Comparison of ENCODE assay signal across 23 mouse cellular contexts in the genomic region with DNA sequence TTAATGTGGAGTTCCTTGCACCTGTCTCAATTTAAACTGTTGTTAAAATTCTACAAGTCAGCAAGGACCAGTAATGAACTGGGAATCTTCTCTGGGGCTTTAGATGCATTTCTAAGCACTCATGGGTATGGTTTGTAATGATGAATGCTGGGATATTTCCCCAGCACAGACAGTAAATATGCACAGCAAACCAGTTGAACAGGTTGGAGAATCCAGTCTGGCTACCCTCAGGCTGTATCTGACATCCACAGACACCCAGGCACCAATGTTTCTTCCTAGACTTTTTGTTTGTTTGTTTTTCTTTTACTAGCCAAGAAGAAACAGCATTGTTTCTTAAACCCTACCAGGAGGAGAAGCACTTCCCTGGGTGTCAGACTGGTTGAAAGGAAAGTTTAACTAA.
DNase-seq lines count a peak whose midpoint lies in the region; ATAC-seq and TF ChIP-seq lines count a peak whose summit lies in the region.
"Had no signal": no experiment of that assay in that cellular context is flagged by ENCODE, and none has a peak within 500 bp of the region (broad histone marks: within the 10 kb centered on the region; RNA-seq: fewer than 3 reads in every experiment).

No protein-coding gene starts in this region.

- DNase-seq in kidney, adult 2 months = peak; percentile 0
- no peak for DNase-seq in kidney, postnatal 10 days
- DNase-seq in lung, postnatal 36 days = peak; percentile 20
- no peak for DNase-seq in lung, postnatal 4 days
- peak; percentile 61 for DNase-seq in fat pad, adult 2 months (ENCODE audit: extremely low read depth, low read depth, low spot score)
- no peak for DNase-seq in spleen, postnatal 4 days (ENCODE audit: low spot score in 2 of 2)
- DNase-seq: adrenal gland, postnatal 25 days; cerebellum, adult 9-10 months; gastrocnemius, adult 2 months; heart, postnatal 4 days; kidney, postnatal 25 days; layer of hippocampus, postnatal 36 days; thymus, postnatal 14 days had no signal

- H3K27ac ChIP-seq in kidney, adult 2 months (ENCODE audit: insufficient read depth, low read depth, low read length) = no peak overlapping the region
- peak overlapping the region; percentile 46; the same call in 1 of the 2 replicates for H3K27ac ChIP-seq in stomach, embryonic 16.5 days (ENCODE audit: low read length)
- H3K27ac ChIP-seq: forebrain, embryonic 13.5 days; gastrocnemius, adult 2 months; heart, embryonic 15.5 days; hindbrain, embryonic 15.5 days; limb, embryonic 12.5 days; liver, embryonic 12.5 days had no signal

- no peaks in the 10 kb centered on the region for H3K9me3 ChIP-seq in stomach, embryonic 16.5 days (replicated peaks; ENCODE audit: control insufficient read depth, low read length)
- H3K9me3 ChIP-seq: embryonic facial prominence, embryonic 12.5 days; forebrain, embryonic 13.5 days; heart, embryonic 15.5 days; hindbrain, embryonic 15.5 days; limb, embryonic 12.5 days; liver, embryonic 12.5 days had no signal

- H3K36me3 ChIP-seq in kidney, adult 2 months (ENCODE audit: control insufficient read depth, insufficient read depth, low read length) = no peaks in the 10 kb centered on the region
- H3K36me3 ChIP-seq in stomach, embryonic 16.5 days (ENCODE audit: control insufficient read depth, insufficient read depth, low read length) = no peaks in the 10 kb centered on the region
- H3K36me3 ChIP-seq: embryonic facial prominence, embryonic 12.5 days; heart, embryonic 15.5 days; hindbrain, embryonic 15.5 days; limb, embryonic 12.5 days; liver, embryonic 12.5 days had no signal

- ATAC-seq in stomach, embryonic 16.5 days (ENCODE audit: insufficient read depth, low FRiP score) = no peak
- ATAC-seq: forebrain, embryonic 13.5 days; intestine, postnatal 0 days; liver, embryonic 12.5 days had no signal

- H3K4me2 ChIP-seq in stomach, embryonic 16.5 days (ENCODE audit: low read depth, low read length) = no peak overlapping the region
- H3K4me2 ChIP-seq: embryonic facial prominence, embryonic 12.5 days; forebrain, embryonic 13.5 days; heart, embryonic 15.5 days; hindbrain, embryonic 15.5 days; limb, embryonic 12.5 days; liver, embryonic 12.5 days; midbrain, embryonic 11.5 days had no signal

- no peak overlapping the region for H3K9ac ChIP-seq in stomach, embryonic 16.5 days (ENCODE audit: low read length)
- H3K9ac ChIP-seq: embryonic facial prominence, embryonic 12.5 days; forebrain, embryonic 13.5 days; heart, embryonic 15.5 days; hindbrain, embryonic 15.5 days; limb, embryonic 12.5 days; liver, embryonic 12.5 days had no signal

- H3K4me3 ChIP-seq in kidney, adult 2 months (ENCODE audit: insufficient read depth, low read depth, low read length) = no peak overlapping the region
- no peak overlapping the region for H3K4me3 ChIP-seq in stomach, embryonic 16.5 days (replicated peaks; ENCODE audit: low read length)
- H3K4me3 ChIP-seq: embryonic facial prominence, embryonic 12.5 days; erythroblast, embryonic 14.5 days; forebrain, embryonic 13.5 days; gastrocnemius, adult 2 months; heart, embryonic 15.5 days; hindbrain, embryonic 15.5 days; limb, embryonic 12.5 days; liver, embryonic 12.5 days had no signal

- no peak for TF ChIP-seq POLR2A in kidney, adult 2 months (IDR thresholded peaks at IDR 0.05; ENCODE audit: low read depth, low read length)

- TF ChIP-seq CTCF in kidney, adult 2 months (conservative IDR thresholded peaks at IDR 0.05; ENCODE audit: insufficient read depth, insufficient read length, low read depth, low read length) = no peak

- H3K4me1 ChIP-seq in kidney, adult 2 months (ENCODE audit: control insufficient read depth, insufficient read depth, low read length) = no peaks in the 10 kb centered on the region
- peaks cover 3% of the 10 kb centered on the region; the same call in 1 of the 2 replicates for H3K4me1 ChIP-seq in stomach, embryonic 16.5 days (ENCODE audit: control insufficient read depth, insufficient read depth, low read length)
- H3K4me1 ChIP-seq: forebrain, embryonic 13.5 days; hindbrain, embryonic 15.5 days; liver, embryonic 12.5 days had no signal

- H3K27me3 ChIP-seq in kidney, adult 2 months (replicated peaks; ENCODE audit: control insufficient read depth, insufficient read depth, low read length) = no peaks in the 10 kb centered on the region
- H3K27me3 ChIP-seq in stomach, embryonic 16.5 days (ENCODE audit: control insufficient read depth, insufficient read depth, low read length) = no peaks in the 10 kb centered on the region
- H3K27me3 ChIP-seq: embryonic facial prominence, embryonic 12.5 days; forebrain, embryonic 13.5 days; heart, embryonic 15.5 days; hindbrain, embryonic 15.5 days; limb, embryonic 12.5 days; liver, embryonic 12.5 days had no signal

Comparison
In these comparisons a context has a peak if more than half of its experiments do, and no peak if none do; other contexts are left out.
1. DNase-seq: peak in kidney, adult 2 months (single experiment), lung, postnatal 36 days (single experiment) and fat pad, adult 2 months (single experiment); none in kidney, postnatal 10 days (single experiment), lung, postnatal 4 days (0 of 2) and spleen, postnatal 4 days (0 of 2).